Mouse (Mus musculus) intestine, embryonic 14.5 days (tissue): ENCODE data around the gene Cuzd1. TPM values are rescaled to one million over a fixed set of nuclear protein-coding genes. Genes with fewer than 3 reads are reported as not detected.
A peak's percentile ranks its signal among the peaks of the same experiment; 100 is the strongest.

ENCODE experiments used
- ATAC-seq: fragments of 200-750 bp; cut with Nextera tagmentation; replicated peaks from 2 replicates; pipeline ENCODE4 v1.8.0; 2017; ENCODE audit warnings: low read depth, moderate number of reproducible peaks, moderate TSS enrichment, moderate library complexity; ENCODE audit not compliant: low FRiP score, low TSS enrichment
- DNase-seq: peaks from one replicate; pipeline ENCODE4 v3.0.0-alpha.2; 2018; ENCODE audit warnings: low spot score
- H3K27ac ChIP-seq: fragments of 300-500 bp; sonication (generic); 2 replicates; pipeline ENCODE4 v1.5.1; 2014; ENCODE audit warnings: low read depth, mild to moderate bottlenecking, control low read depth
- H3K27me3 ChIP-seq: fragments of 300-500 bp; sonication (generic); replicated peaks from 2 replicates; pipeline ENCODE4 v1.6.1; 2014; ENCODE audit warnings: low read length, control low read depth; ENCODE audit not compliant: control insufficient read depth, insufficient read depth
- H3K36me3 ChIP-seq: fragments of 300-500 bp; sonication (generic); 2 replicates; pipeline ENCODE4 v1.6.1; 2014; ENCODE audit warnings: low read length, control low read depth; ENCODE audit not compliant: control insufficient read depth, insufficient read depth
- H3K4me1 ChIP-seq: fragments of 300-500 bp; sonication (generic); replicated peaks from 2 replicates; pipeline ENCODE4 v1.6.1; 2014; ENCODE audit warnings: low read length, control low read depth, mixed read lengths; ENCODE audit not compliant: control insufficient read depth, insufficient read depth
- H3K4me2 ChIP-seq: fragments of 300-500 bp; sonication (generic); 2 replicates; pipeline ENCODE4 v1.6.1; 2014; ENCODE audit warnings: low read length
- H3K4me3 ChIP-seq: fragments of 300-500 bp; sonication (generic); 2 replicates; pipeline ENCODE4 v1.5.1; 2014; ENCODE audit warnings: low read depth, low read length, control low read depth, mixed read lengths
- H3K9ac ChIP-seq: fragments of 300-500 bp; sonication (generic); 2 replicates; pipeline ENCODE4 v1.6.1; 2014; ENCODE audit warnings: mild to moderate bottlenecking, low read length
- H3K9me3 ChIP-seq: fragments of 300-500 bp; sonication (generic); 2 replicates; pipeline ENCODE4 v1.6.1; 2016; ENCODE audit warnings: low read length, control low read depth; ENCODE audit not compliant: control insufficient read depth
- WGBS: fragments of 180-500 bp; shearing (Covaris S2); extraction: QIAGEN DNeasy Blood & Tissue Kit; methylation state at CpG from one replicate; pipeline ENCODE4 v1.1.7; 2014; 5-methylcytosine and 5-hydroxymethylcytosine counted together
- polyA plus RNA-seq: library from polyadenylated mRNA; unstranded; fragments of >200 nt; fragmentation: Nextera tagmentation; extraction: Ambion mirVana; gene quantifications from 2 replicates; pipeline ENCODE4 v1.2.1, GENCODE M21; 2014

The Cuzd1 gene
- polyA plus RNA-seq, 1 experiment from 2014 or later = not detected

DNA sequence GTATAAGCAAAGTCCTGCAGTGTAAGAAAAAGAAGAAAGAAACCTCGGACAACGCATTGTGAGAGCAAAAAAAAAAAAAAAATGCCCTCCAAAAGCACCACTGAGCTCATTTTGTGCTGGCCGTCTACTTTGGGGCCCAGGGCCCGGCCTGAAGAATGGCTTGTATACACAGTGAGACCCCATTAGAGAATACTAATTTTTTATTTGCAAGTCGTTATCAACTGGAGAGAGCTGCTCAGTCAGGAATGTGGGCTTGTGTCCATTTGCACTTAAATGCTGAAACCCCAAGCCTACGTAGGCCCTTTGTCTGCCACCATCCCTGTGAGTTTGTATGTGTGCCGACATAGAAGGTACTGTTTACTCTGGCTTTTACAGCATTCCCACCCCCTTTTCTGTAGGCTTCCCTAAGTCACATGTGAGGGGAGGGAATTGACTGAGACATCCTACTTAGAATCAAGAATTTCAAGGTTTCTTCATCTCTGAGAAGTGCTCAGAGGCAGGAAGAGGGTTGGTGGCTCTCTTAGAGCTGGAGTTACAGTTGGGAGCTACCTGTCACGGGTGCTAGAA, 15.5 kb upstream of the Cuzd1 start:
- 54% methylated on average over 8 of the region's 8 CpGs for WGBS
- H3K4me2 ChIP-seq = no peak overlapping the region
- H3K36me3 ChIP-seq = peaks cover 24% of the 10 kb centered on the region
- H3K4me1 ChIP-seq = no peaks in the 10 kb centered on the region
- H3K4me3 ChIP-seq = no peak overlapping the region
- no peak overlapping the region for H3K27ac ChIP-seq
- ATAC-seq (no peak), DNase-seq (no peak)
- no peak overlapping the region for H3K9ac ChIP-seq
- no peaks in the 10 kb centered on the region for H3K9me3 ChIP-seq
- no peaks in the 10 kb centered on the region for H3K27me3 ChIP-seq

DNA sequence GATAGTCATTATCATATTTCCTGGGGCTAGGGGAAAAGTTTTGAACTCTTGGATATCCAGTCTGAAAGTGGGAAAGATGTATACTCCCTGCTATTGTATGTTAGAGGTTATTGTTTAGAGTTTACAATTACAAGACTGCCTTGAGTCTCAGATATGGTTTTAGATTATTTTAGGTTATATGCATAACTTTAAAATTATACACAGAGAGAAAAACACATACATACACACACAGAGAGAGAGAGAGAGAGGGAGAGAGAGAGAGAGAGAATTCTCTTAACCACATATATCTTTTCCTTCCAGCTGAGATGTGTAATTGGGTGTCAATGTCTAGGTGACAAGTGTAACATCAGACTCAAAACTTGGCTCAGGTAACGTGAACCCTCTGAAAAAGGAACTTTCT, 11.5 kb upstream of the Cuzd1 start, which contains the start of gene Fam24a:
Gene Fam24a (plus strand): TSS at position 301 of the 400 bp plus-strand sequence.
- H3K9ac ChIP-seq = no peak within 1 kb of the TSS
- H3K27ac ChIP-seq = no peak within 1 kb of the TSS
- ATAC-seq (no peak), DNase-seq (no peak)
- H3K4me3 ChIP-seq = no peak within 1 kb of the TSS
- H3K9me3 ChIP-seq = no peaks in the 10 kb centered on the region
- no peak within 1 kb of the TSS for H3K4me2 ChIP-seq
- 50% methylated on average over 1 of the region's 1 CpGs for WGBS
- no peaks in the 10 kb centered on the region for H3K4me1 ChIP-seq
- no peaks in the 10 kb centered on the region for H3K36me3 ChIP-seq
- no peaks in the 10 kb centered on the region for H3K27me3 ChIP-seq

DNA sequence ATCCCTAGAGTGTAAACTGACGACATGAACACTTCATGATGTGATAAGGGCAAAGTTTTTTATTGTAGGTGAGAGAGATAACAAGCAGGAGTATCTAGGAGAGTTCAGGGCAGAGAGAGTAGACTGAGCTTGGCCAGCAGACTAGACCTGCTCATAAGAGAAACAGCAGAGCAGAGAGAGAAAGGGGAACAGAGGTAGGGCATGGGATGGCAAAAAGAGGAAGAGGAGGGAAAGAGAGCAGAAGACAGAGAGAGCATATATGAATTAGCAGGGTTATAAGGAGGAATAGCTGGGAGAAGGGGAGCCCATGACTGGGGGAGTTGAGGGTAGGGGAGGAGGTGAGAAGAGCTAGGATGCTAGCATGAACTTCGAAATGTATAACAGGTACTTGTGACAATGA, 9.6 kb upstream of the Cuzd1 start:
- Histone ChIP-seq H3K4me2 (no peak overlapping the region), H3K4me3 (no peak overlapping the region), H3K9me3 (no peaks in the 10 kb centered on the region), H3K4me1 (no peaks in the 10 kb centered on the region), H3K36me3 (no peaks in the 10 kb centered on the region), H3K27me3 (no peaks in the 10 kb centered on the region), H3K27ac (no peak overlapping the region), H3K9ac (no peak overlapping the region)
- 69% methylated on average over 2 of the region's 2 CpGs for WGBS
- ATAC-seq (no peak), DNase-seq (no peak)

DNA sequence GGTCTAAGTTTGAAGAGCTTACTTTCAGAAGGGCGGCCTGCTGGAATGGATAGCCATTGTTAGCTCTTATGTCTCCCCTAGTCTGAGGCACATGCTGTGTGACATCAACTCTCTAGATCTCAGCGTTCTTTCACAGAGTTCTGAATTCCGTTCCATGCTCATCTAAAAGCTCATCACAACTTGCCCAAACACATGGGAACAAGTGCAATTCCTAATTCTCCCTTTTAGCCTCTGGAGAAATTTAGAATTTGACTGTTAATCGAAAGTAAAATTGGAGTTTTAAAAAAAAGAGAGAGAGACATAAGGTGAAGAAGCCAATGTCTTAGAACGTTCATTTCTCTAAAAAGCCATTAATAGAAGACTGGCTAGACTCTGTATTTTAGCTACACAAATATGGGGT, 7.3 kb upstream of the Cuzd1 start, which contains the start of gene Fam24b:
Gene Fam24b (minus strand): TSS at position 101 of the 400 bp plus-strand sequence.
- ATAC-seq (no peak), DNase-seq (no peak)
- H3K36me3 ChIP-seq = no peaks in the 10 kb centered on the region
- no peak within 1 kb of the TSS for H3K27ac ChIP-seq
- no peaks in the 10 kb centered on the region for H3K9me3 ChIP-seq
- H3K4me1 ChIP-seq = no peaks in the 10 kb centered on the region
- H3K9ac ChIP-seq = no peak within 1 kb of the TSS
- no peak within 1 kb of the TSS for H3K4me3 ChIP-seq
- H3K27me3 ChIP-seq = no peaks in the 10 kb centered on the region
- no peak within 1 kb of the TSS for H3K4me2 ChIP-seq
- 88% methylated on average over 5 of the region's 5 CpGs for WGBS

DNA sequence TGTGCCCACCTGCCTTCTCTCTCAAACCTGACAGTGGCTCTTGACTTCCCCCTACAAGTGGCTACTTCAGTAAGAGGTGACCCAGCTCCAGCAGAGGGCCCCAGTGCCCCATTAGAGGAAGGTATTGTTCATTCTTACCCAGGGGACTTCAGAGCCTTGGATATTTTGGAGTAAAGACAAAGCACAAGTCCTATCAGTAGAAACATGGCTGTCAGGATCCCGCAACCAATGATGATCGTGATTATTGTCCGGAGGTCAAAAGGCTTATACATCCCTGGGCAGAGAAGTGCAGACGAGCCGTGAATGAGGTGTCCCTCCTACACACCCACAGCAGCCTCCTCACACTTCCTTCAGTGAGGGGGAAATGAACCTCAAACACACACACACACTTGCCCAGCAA, 5.0 kb upstream of the Cuzd1 start:
- no peak overlapping the region for H3K9ac ChIP-seq
- WGBS = 87% methylated on average over 5 of the region's 5 CpGs
- H3K27ac ChIP-seq = no peak overlapping the region
- H3K4me2 ChIP-seq = no peak overlapping the region
- H3K9me3 ChIP-seq = no peaks in the 10 kb centered on the region
- no peaks in the 10 kb centered on the region for H3K4me1 ChIP-seq
- no peak for DNase-seq
- no peak overlapping the region for H3K4me3 ChIP-seq
- H3K27me3 ChIP-seq = no peaks in the 10 kb centered on the region
- no peaks in the 10 kb centered on the region for H3K36me3 ChIP-seq
- no peak for ATAC-seq

DNA sequence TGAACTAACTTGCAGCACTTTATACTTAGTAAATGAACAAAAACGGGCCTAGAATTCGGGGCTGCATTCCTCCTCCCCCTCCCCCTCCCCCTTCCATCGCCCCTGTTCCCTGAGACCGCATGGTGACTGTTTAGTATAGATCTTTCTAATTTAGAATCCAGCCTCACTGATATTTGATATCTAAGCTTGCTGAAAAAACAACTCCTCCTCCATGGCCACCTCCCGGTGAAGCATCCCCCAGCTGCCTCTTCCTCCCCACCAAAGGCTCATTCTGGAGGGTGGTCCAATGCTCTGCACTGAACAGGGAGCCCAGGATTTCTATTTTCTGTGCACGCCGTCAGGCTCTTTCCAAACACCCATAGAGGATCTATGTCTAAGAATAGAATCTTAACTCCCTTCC, 3.8 kb downstream of the Cuzd1 start:
- DNase-seq = no peak
- no peak for ATAC-seq
- Histone ChIP-seq H3K36me3 (no peaks in the 10 kb centered on the region), H3K9ac (no peak overlapping the region), H3K9me3 (no peaks in the 10 kb centered on the region), H3K4me1 (no peaks in the 10 kb centered on the region), H3K27me3 (no peaks in the 10 kb centered on the region), H3K4me2 (no peak overlapping the region), H3K4me3 (no peak overlapping the region), H3K27ac (no peak overlapping the region)
- 72% methylated on average over 6 of the region's 7 CpGs for WGBS

DNA sequence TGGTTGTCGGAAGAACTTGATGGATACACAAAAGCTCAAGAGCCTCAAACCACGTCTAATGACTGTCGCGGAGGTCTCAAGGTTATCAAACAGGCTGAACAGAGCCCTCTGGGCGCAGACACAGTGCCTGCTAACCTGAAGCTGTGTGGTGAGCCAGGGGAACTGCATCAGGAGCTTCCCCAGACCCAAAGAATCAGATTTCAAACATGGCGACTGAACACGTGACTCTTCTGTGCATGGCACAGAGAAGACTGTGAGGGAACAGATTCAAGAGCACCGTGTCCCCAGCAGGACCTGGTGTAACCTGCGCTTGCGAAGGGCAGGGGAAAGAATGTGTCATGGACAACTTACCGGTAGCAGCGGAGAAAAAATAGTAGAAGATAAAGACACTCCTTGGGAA, 4.5 kb downstream of the Cuzd1 start:
- 58% methylated on average over 12 of the region's 12 CpGs for WGBS
- Histone ChIP-seq H3K9me3 (no peaks in the 10 kb centered on the region), H3K27me3 (no peaks in the 10 kb centered on the region), H3K4me2 (no peak overlapping the region), H3K9ac (no peak overlapping the region), H3K27ac (no peak overlapping the region), H3K4me3 (no peak overlapping the region), H3K4me1 (no peaks in the 10 kb centered on the region), H3K36me3 (no peaks in the 10 kb centered on the region)
- ATAC-seq = no peak
- no peak for DNase-seq

DNA sequence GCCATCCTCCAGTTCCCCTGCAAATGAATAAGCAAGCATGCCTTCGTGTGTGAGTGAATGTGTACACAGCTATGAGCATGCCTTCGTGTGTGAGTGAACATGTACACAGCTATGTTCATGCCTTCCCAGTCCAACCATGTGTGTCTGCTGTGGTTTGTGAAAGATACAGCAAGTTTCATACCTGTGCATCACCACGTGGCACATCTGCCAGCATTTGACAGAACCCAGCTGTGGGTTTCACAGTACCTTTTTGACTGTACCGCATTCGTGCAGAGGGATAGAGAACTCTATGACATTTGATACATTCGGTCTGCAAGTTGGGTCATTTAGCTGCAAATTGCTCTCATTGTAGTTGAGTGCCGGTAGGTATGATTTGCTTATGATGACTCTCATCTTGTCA, 7.6 kb downstream of the Cuzd1 start:
- Histone ChIP-seq H3K27me3 (no peaks in the 10 kb centered on the region), H3K9me3 (no peaks in the 10 kb centered on the region), H3K27ac (no peak overlapping the region), H3K9ac (no peak overlapping the region), H3K4me3 (no peak overlapping the region), H3K36me3 (no peaks in the 10 kb centered on the region), H3K4me1 (no peaks in the 10 kb centered on the region), H3K4me2 (no peak overlapping the region)
- ATAC-seq (no peak), DNase-seq (peak; percentile 31)
- WGBS = 79% methylated on average over 7 of the region's 7 CpGs

DNA sequence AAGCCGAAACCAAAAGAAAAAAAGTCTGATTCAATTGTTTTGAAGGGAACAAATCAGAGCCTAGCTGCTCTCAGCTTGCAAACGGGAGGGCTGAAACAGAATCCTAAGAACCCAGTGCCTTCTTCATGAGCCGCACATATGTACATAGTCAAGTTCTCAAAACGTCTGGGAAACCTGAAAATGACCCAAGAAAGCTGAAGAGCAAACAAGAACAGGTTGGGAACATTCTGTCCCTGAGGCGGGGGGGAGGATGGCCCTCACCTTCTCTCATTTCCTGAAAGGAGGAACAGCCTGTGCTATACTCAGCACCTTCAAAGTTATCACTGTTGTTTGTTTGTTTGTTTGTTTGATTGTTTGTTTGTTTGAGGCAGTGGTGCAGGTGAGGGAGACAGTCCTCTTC, 15.4 kb downstream of the Cuzd1 start:
- H3K9ac ChIP-seq = no peak overlapping the region
- ATAC-seq (no peak), DNase-seq (no peak)
- H3K9me3 ChIP-seq = no peaks in the 10 kb centered on the region
- WGBS = 77% methylated on average over 5 of the region's 5 CpGs
- no peaks in the 10 kb centered on the region for H3K4me1 ChIP-seq
- H3K27ac ChIP-seq = no peak overlapping the region
- H3K36me3 ChIP-seq = no peaks in the 10 kb centered on the region
- no peaks in the 10 kb centered on the region for H3K27me3 ChIP-seq
- H3K4me2 ChIP-seq = no peak overlapping the region
- no peak overlapping the region for H3K4me3 ChIP-seq
